Mouse (Mus musculus): ENCODE results near the gene Cd164l2.

Cd164l2 gene

GRCm38 (mm10) chr4:133211751-133212561, at the start of gene Cd164l2, which contains the start of gene Gpr3:
Gene Cd164l2, plus strand, starts transcription at chr4:133212131.
Gene Gpr3, minus strand, starts transcription at chr4:133212536.
- peak; percentile 35 for DNase-seq (ENCODE audit: low read depth, low spot score)

- peak; percentile 63 for DNase-seq (ENCODE audit: low read depth, low spot score)
Measured at GRCm38 (mm10) chr4:133162196-133162595, 49.7 kb upstream of the Cd164l2 start.

GRCm38 (mm10) chr4:133166773-133167172, 45.2 kb upstream of the Cd164l2 start:
- no peak for DNase-seq (ENCODE audit: low read depth, low spot score)

GRCm38 (mm10) chr4:133169237-133170055, 42.5 kb upstream of the Cd164l2 start:
- DNase-seq (ENCODE audit: low read depth, low spot score): peak; percentile 64

- peak; percentile 45 for DNase-seq (ENCODE audit: low read depth, low spot score)
Measured at GRCm38 (mm10) chr4:133170056-133170524, 41.8 kb upstream of the Cd164l2 start.

- no peak for DNase-seq (ENCODE audit: low read depth, low spot score)
Measured at GRCm38 (mm10) chr4:133170616-133171015, 41.3 kb upstream of the Cd164l2 start.

GRCm38 (mm10) chr4:133172451-133172850, 39.5 kb upstream of the Cd164l2 start:
- no peak for DNase-seq (ENCODE audit: low read depth, low spot score)

- DNase-seq (ENCODE audit: low read depth, low spot score): peak; percentile 54
Measured at GRCm38 (mm10) chr4:133174361-133174760, 37.6 kb upstream of the Cd164l2 start.

GRCm38 (mm10) chr4:133175274-133175673, 36.7 kb upstream of the Cd164l2 start:
- no peak for DNase-seq (ENCODE audit: low read depth, low spot score)

GRCm38 (mm10) chr4:133175998-133176760, 35.8 kb upstream of the Cd164l2 start:
- DNase-seq (ENCODE audit: low read depth, low spot score): peak; percentile 48

GRCm38 (mm10) chr4:133176761-133177403, 35.0 kb upstream of the Cd164l2 start:
- DNase-seq (ENCODE audit: low read depth, low spot score): no peak

- DNase-seq (ENCODE audit: low read depth, low spot score): no peak
Measured at GRCm38 (mm10) chr4:133178305-133178704, 33.6 kb upstream of the Cd164l2 start.

GRCm38 (mm10) chr4:133179258-133179657, 32.7 kb upstream of the Cd164l2 start:
- no peak for DNase-seq (ENCODE audit: low read depth, low spot score)

GRCm38 (mm10) chr4:133182439-133183033, 29.4 kb upstream of the Cd164l2 start:
- peak; percentile 38 for DNase-seq (ENCODE audit: low read depth, low spot score)

GRCm38 (mm10) chr4:133184031-133184897, 27.7 kb upstream of the Cd164l2 start:
- DNase-seq (ENCODE audit: low read depth, low spot score): no peak

- DNase-seq (ENCODE audit: low read depth, low spot score): peak; percentile 86
Measured at GRCm38 (mm10) chr4:133184898-133185665, 26.8 kb upstream of the Cd164l2 start.

GRCm38 (mm10) chr4:133185893-133186292, 26.0 kb upstream of the Cd164l2 start:
- no peak for DNase-seq (ENCODE audit: low read depth, low spot score)

GRCm38 (mm10) chr4:133186856-133187255, 25.1 kb upstream of the Cd164l2 start:
- DNase-seq (ENCODE audit: low read depth, low spot score): no peak

GRCm38 (mm10) chr4:133189396-133189795, 22.5 kb upstream of the Cd164l2 start:
- DNase-seq (ENCODE audit: low read depth, low spot score): no peak
